Mouse (Mus musculus): ENCODE data around the gene Slc7a6os. TPM values are rescaled to one million over a fixed set of nuclear protein-coding genes. Genes with fewer than 3 reads are reported as not detected.
"Not testable (repeated sequence)": the region's sequence is repeated elsewhere in the genome, so short reads cannot be mapped to it uniquely, and the experiment has no call there.

The Slc7a6os gene
- total and polyA plus RNA-seq, 2 experiments, result 8.3 to 21.9 TPM

DNA sequence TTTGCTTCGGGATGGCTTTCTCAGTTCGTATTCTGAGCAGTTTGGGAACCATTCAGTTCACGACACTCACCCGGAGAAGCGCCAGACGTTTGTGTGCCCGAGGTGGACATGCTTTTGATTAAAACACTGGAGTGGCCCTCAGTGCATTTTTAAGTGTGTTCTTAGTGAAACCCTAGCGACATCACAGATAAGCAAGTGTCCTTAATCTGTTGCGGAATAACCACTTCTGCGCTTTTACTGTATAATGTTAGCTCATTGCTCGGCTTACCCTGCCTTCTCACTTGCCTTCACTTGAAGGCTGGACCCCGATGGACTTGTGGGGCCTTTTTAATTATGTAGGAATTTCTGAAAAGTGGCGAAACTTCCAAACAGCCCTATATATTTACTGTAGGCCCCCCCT is 686 bp upstream of the Slc7a6os start:
- Histone ChIP-seq H3K27me3 (ENCODE audit: control insufficient read depth, insufficient read depth, low read length) (no peaks in the 10 kb centered on the region), H3K27ac (replicated peaks; ENCODE audit: insufficient read depth, low read depth, low read length) (peak overlapping the region; percentile 41), H3K4me1 (ENCODE audit: control insufficient read depth, insufficient read depth, low read length) (peaks cover 2% of the 10 kb centered on the region; the same call in 1 of the 2 replicates), H3K9ac (ENCODE audit: low read depth, low read length) (peak overlapping the region; percentile 71), H3K4me3 (ENCODE audit: insufficient read depth, low read depth, low read length) (peak overlapping the region; percentile 73), H3K79me2 (ENCODE audit: control insufficient read depth, insufficient read depth, low read length) (no peaks in the 10 kb centered on the region; the same call in 1 of the 2 replicates), H3K36me3 (ENCODE audit: control insufficient read depth, insufficient read depth, low read length) (peaks cover 13% of the 10 kb centered on the region; the same call in 1 of the 2 replicates)
- DNase-seq (ENCODE audit: extremely low read depth, low read depth, low spot score), result no peak
- no peak for TF ChIP-seq CTCF (IDR thresholded peaks at IDR 0.05; ENCODE audit: low read depth, low read length)
- no peak for TF ChIP-seq POLR2A (IDR thresholded peaks at IDR 0.05; ENCODE audit: extremely low read depth, insufficient read depth, low read length)
- 4% methylated on average over 13 of the region's 13 CpGs for WGBS

GRCm38 (mm10) chr8:106210035-106210731 is 552 bp downstream of the Slc7a6os start:
- peak; percentile 66 for DNase-seq (ENCODE audit: extremely low read depth, low read depth, low spot score)
- Histone ChIP-seq H3K36me3 (ENCODE audit: control insufficient read depth, insufficient read depth, low read length) (peaks cover 20% of the 10 kb centered on the region), H3K27me3 (ENCODE audit: control insufficient read depth, insufficient read depth, low read length) (no peaks in the 10 kb centered on the region), H3K79me2 (ENCODE audit: control insufficient read depth, insufficient read depth, low read length) (no peaks in the 10 kb centered on the region; the same call in 1 of the 2 replicates), H3K4me1 (ENCODE audit: control insufficient read depth, insufficient read depth, low read length) (peaks cover 2% of the 10 kb centered on the region; the same call in 1 of the 2 replicates), H3K9ac (ENCODE audit: low read depth, low read length) (peak overlapping the region; percentile 88), H3K4me3 (ENCODE audit: insufficient read depth, low read depth, low read length) (peak overlapping the region; percentile 73), H3K27ac (replicated peaks; ENCODE audit: insufficient read depth, low read depth, low read length) (peak overlapping the region; percentile 82)
- TF ChIP-seq POLR2A (IDR thresholded peaks at IDR 0.05; ENCODE audit: extremely low read depth, insufficient read depth, low read length) (no peak), CTCF (IDR thresholded peaks at IDR 0.05; ENCODE audit: low read depth, low read length) (no peak)
- under 1% methylated on average over 35 of the region's 35 CpGs for WGBS

DNA sequence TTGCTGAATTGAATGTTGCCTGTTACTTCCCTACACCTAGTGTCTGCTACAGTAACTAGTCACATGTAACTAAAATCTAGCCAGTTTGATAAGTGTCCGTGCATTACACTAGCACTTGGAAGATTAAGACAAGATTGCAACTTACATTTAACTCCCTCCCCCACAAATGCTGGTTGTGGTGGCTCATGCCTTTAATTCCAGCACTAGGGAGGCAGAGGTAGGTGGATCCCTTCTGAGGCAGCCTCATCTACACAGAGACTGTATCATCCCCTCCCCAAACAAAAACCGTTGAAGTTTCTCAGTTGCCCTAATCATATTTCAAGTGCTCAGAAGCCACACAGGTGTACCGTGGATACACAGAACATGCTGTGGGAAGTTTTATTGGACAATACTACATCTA is 11.1 kb downstream of the Slc7a6os start:
- 86% methylated on average over 3 of the region's 3 CpGs for WGBS
- H3K27me3 ChIP-seq (ENCODE audit: control insufficient read depth, insufficient read depth, low read length); DNase-seq (ENCODE audit: extremely low read depth, low read depth, low spot score); H3K4me1 ChIP-seq (ENCODE audit: control insufficient read depth, insufficient read depth, low read length); H3K9ac ChIP-seq (ENCODE audit: low read depth, low read length); H3K79me2 ChIP-seq (ENCODE audit: control insufficient read depth, insufficient read depth, low read length); H3K27ac ChIP-seq (replicated peaks; ENCODE audit: insufficient read depth, low read depth, low read length); H3K4me3 ChIP-seq (ENCODE audit: insufficient read depth, low read depth, low read length): not testable (repeated sequence)
- peaks cover 41% of the 10 kb centered on the region for H3K36me3 ChIP-seq (ENCODE audit: control insufficient read depth, insufficient read depth, low read length)

DNA sequence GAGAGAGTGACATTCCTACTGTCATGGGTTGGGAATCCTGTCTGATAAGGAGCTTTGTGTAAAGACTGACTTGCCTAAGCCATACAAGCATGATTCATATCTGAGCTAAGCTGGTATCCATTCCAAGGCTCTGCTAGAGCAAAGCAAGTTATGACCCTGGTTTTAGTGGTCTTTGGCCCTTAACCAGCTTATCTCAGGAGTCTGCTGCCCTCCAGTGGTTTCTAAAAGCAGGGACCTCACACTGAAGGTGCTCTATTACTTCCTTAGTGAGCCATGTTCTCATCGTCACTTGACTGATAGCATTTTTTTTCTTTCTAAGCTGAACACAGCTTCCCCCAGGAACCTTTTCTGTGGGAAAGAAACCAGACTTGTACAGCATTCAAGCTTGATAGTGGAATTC is 12.0 kb downstream of the Slc7a6os start:
- 23% methylated on average over 1 of the region's 1 CpGs for WGBS
- Histone ChIP-seq H3K79me2 (ENCODE audit: control insufficient read depth, insufficient read depth, low read length) (no peaks in the 10 kb centered on the region), H3K9ac (ENCODE audit: low read depth, low read length) (no peak overlapping the region), H3K27me3 (ENCODE audit: control insufficient read depth, insufficient read depth, low read length) (no peaks in the 10 kb centered on the region), H3K27ac (replicated peaks; ENCODE audit: insufficient read depth, low read depth, low read length) (no peak overlapping the region), H3K4me1 (ENCODE audit: control insufficient read depth, insufficient read depth, low read length) (no peaks in the 10 kb centered on the region), H3K36me3 (ENCODE audit: control insufficient read depth, insufficient read depth, low read length) (peaks cover 34% of the 10 kb centered on the region), H3K4me3 (ENCODE audit: insufficient read depth, low read depth, low read length) (no peak overlapping the region)
- TF ChIP-seq POLR2A (IDR thresholded peaks at IDR 0.05; ENCODE audit: extremely low read depth, insufficient read depth, low read length), result no peak
- peak; percentile 34; the same call in 1 of the 2 replicates for TF ChIP-seq CTCF (IDR thresholded peaks at IDR 0.05; ENCODE audit: low read depth, low read length)
- peak; percentile 32 for DNase-seq (ENCODE audit: extremely low read depth, low read depth, low spot score)

GRCm38 (mm10) chr8:106194062-106194461 is 16.7 kb downstream of the Slc7a6os start:
- H3K27ac ChIP-seq (replicated peaks; ENCODE audit: insufficient read depth, low read depth, low read length), result no peak overlapping the region
- no peaks in the 10 kb centered on the region for H3K4me1 ChIP-seq (ENCODE audit: control insufficient read depth, insufficient read depth, low read length)
- no peak for DNase-seq (ENCODE audit: extremely low read depth, low read depth, low spot score)
- WGBS, result 86% methylated on average over 5 of the region's 5 CpGs
- TF ChIP-seq CTCF (IDR thresholded peaks at IDR 0.05; ENCODE audit: low read depth, low read length) (no peak), POLR2A (IDR thresholded peaks at IDR 0.05; ENCODE audit: extremely low read depth, insufficient read depth, low read length) (no peak)
- no peaks in the 10 kb centered on the region for H3K36me3 ChIP-seq (ENCODE audit: control insufficient read depth, insufficient read depth, low read length)
- H3K27me3 ChIP-seq (ENCODE audit: control insufficient read depth, insufficient read depth, low read length), result no peaks in the 10 kb centered on the region
- H3K79me2 ChIP-seq (ENCODE audit: control insufficient read depth, insufficient read depth, low read length), result no peaks in the 10 kb centered on the region
- H3K4me3 ChIP-seq (ENCODE audit: insufficient read depth, low read depth, low read length), result no peak overlapping the region
- no peak overlapping the region for H3K9ac ChIP-seq (ENCODE audit: low read depth, low read length)

- Histone ChIP-seq H3K27me3 (ENCODE audit: control insufficient read depth, insufficient read depth, low read length) (no peaks in the 10 kb centered on the region), H3K79me2 (ENCODE audit: control insufficient read depth, insufficient read depth, low read length) (no peaks in the 10 kb centered on the region), H3K4me3 (ENCODE audit: insufficient read depth, low read depth, low read length) (no peak overlapping the region), H3K9ac (ENCODE audit: low read depth, low read length) (no peak overlapping the region), H3K36me3 (ENCODE audit: control insufficient read depth, insufficient read depth, low read length) (no peaks in the 10 kb centered on the region), H3K4me1 (ENCODE audit: control insufficient read depth, insufficient read depth, low read length) (no peaks in the 10 kb centered on the region), H3K27ac (replicated peaks; ENCODE audit: insufficient read depth, low read depth, low read length) (no peak overlapping the region)
- WGBS, result 73% methylated on average over 6 of the region's 6 CpGs
- TF ChIP-seq CTCF (IDR thresholded peaks at IDR 0.05; ENCODE audit: low read depth, low read length), result no peak
- TF ChIP-seq POLR2A (IDR thresholded peaks at IDR 0.05; ENCODE audit: extremely low read depth, insufficient read depth, low read length), result no peak
- DNase-seq (ENCODE audit: extremely low read depth, low read depth, low spot score), result no peak
These were observed 17.6 kb downstream of the Slc7a6os start for GRCm38 (mm10) chr8:106193162-106193561.

Measured in liver, adult 2 months (tissue).